Mouse (Mus musculus) adrenal gland, adult 18-20 months (tissue): ENCODE measurements around the gene Etl4. TPM values are rescaled to one million over a fixed set of nuclear protein-coding genes. Genes with fewer than 3 reads are reported as not detected.

Source experiments
- DNase-seq, 2 experiments: peaks; one replicate each; pipeline ENCODE4 v3.0.0; 2021 to 2022; ENCODE audit warnings: low spot score in 2 of 2
- microRNA-seq, 2 experiments: library from miRNA; unstranded; fragments of <30 nt; microRNA quantifications; one replicate each; pipeline ENCODE4 v1.2.0; 2021; ENCODE audit warnings: borderline number of aligned reads in 2 of 2
- total RNA-seq, 2 experiments: library from RNA; stranded (reverse); gene quantifications; 1 replicate in 1 of 2; 2 replicates in 1 of 2; pipeline ENCODE4 v1.2.3; 2021

Gene Etl4
- total RNA-seq, 2 experiments from 2014 or later = 19.7 to 21.2 TPM

DNA sequence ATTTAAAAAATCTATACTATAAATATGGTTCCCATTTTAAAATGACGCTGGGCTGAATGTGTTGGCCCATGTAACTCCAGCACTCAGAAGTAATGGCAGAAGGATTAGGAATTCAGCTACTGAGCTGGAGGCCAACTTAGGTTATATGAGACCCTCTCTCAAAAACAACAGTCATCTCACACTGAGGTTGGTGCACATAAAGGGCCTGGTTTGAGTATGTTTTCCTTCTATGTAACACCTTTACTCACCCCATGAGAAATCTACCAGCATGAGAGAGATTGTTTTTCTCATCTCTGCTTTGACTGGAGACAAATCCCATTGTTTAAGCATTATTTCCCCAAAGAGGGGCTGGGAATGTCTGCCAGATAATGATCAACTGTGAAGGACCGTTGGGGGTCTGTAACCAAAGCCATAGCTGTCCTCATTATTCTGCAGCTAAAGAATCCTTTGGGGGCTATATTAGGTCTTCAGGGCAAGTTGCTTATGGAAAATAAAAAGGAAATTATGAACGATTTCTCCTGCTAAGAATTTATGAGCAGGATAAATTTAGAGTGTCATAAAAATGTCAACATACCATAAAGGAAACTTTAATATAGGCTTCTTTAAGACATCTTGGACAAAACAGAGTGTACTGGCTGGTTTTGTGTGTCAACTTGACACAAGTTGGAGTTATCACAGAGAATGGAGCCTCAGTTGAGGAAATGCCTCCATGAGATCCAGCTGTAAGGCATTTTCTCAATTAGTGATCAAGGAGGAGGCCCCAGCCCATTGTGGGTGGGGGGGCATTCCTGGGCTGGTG, 922.2 kb downstream of the Etl4 start:
- no peak for DNase-seq

DNA sequence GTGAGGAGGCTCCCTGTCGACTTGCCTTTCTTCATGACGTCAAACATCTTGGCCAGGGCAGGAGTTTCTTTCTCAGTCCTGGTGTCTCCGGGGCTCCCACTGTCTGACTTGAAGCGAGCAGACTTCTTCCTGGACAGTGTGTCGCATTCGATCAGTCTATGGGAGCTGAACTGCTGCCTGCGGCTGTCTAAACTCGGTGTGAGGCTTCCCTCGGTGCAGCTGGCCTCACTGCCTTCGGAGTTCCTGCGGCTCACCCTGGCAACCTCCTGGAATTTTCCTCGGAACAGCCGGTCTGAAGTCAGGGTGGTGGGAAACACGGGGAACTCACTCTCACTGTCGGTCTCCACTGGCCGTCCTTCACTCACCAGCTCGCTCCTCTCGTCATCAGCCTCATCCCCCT, 939.8 kb downstream of the Etl4 start:
- DNase-seq = no peak

Small RNA genes within 50 kb of the gene (microRNA-seq; reads per million reads assigned to microRNA genes)
- gene Gm44457 = 0 reads per million in 2 experiments
